Mouse (Mus musculus) granulocyte monocyte progenitor cell, adult 5-6 weeks (primary cell): ENCODE measurements at regions not wholly inside any gene's neighbourhood (a gene's known extent, or its start where the extent isn't known, plus 50 kb on each side); places are given as distances from the start of the nearest gene placed in this dataset.

Source experiments
- ATAC-seq: replicated peaks from 2 replicates; pipeline ENCODE4 v1.8.0; 2016; ENCODE audit warnings: mild to moderate bottlenecking, moderate TSS enrichment, inconsistent platforms; ENCODE audit not compliant: poor library complexity, severe bottlenecking

DNA sequence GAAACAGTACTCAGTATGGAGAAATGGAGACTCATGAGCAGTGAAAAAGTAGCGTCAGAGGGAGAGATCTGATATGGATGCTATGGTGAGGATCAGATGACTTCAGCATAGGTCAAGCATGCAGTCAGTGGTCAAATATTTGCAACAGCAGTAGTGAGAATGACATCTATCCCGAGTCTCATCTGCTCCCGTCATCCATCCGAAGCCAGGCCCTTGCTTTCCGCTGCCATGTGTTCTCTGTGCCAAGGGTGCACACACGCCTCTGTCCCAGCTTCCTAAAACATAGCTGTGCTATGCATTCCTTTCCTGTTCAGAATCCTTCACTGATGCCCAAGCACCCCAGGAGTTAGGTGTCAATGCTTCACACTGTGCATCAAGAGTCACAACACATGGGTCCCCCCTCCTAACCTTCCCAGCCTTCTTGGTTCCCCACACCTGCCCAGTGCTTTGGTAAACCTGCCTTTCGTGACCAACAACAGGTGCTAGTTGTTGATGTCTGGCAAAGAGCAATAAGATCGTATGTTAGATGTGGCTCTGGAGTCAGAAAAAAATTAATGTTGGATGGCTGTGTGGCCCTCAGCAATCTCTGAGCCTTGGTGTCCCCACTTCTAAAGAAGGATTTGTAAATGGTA, 85.1 kb upstream of the Bcl6 start:
- ATAC-seq, result no peak

DNA sequence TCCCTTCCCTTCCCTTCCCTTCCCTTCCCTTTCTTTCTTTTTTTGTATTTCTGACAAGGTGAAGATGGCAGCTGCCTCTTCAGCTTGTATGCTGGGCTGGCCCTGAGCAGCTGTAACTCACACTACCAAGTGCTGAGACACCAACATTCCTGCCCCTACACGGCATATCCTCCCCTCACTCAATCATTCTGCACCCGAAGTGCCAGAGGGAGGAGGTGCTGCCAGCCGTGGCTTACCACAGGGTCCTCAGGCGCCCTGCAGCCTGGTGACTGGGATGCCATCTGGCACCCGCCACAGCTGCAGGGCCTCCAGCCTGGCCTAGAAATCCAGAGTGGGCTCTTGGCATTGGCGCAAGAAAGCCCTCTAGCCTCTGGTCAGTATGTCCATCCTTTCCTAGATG, 84.4 kb upstream of the Bcl6 start:
- no peak for ATAC-seq

GRCm38 (mm10) chr16:24069411-24069810, 80.8 kb upstream of the Bcl6 start:
- no peak for ATAC-seq

GRCm38 (mm10) chr16:24068250-24068813, 79.7 kb upstream of the Bcl6 start:
- ATAC-seq, result no peak

DNA sequence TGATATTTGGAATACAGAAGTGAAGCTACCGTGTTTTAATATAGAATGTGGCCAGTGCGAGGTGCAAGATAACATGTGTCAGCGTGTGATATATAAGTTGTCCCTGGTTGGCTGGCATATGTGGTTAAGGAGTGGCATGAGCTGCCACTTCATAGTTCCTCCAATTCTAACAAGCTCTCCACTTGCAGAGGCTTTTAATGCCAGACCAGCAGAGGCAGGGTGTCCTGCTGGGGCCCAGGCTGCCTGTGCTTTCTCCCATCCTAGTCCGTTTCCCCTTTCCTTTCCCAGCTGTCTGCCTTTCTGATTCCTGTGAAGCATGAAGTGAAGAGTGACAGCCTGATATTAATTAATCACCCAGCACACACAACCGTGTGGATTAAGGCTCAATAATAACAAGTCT, 73.7 kb upstream of the Bcl6 start:
- ATAC-seq, result peak; percentile 58

DNA sequence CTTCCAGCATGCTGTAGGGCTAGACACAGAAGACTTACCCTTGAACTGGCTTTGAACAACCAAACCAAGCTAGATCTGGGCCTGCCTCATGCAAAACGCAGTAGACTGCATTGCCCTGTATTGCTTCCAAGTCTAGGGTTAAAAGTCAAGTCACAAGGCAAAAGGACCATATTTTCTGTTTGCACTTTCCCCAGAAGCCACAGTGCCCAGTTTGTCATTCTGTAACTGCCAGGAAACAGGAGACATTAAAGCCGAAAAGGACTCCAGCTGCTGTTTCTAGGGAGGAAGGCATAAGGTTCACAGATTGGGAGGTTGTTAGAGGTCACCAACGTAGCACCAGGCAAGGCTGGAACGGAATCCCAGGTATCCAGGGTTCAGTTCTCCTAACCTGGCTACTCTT, 72.8 kb upstream of the Bcl6 start:
- no peak for ATAC-seq

DNA sequence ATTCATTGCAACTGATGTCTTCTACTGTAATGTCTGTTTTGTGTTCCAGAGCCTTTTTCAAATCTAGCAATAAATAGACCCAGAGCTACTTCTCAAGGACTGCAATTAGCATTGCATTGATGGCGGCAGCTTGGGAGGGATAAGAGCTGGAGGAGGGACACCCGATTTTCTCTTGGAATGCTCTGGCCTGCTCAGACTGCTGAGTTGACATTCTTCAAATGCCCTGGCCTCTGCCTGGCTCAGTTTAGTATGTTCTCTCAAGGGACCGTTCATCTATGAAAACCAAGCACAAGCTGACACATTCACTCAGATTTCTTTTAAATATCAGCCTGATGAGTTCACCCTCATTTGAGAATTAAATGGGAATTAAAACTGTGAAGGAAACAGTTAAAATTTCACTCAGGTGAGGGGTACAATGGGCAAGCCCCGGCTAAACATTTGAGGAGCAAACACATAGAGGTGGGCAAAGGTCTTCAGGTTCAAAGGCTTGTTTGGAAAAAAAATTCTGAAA, 70.5 kb upstream of the Bcl6 start:
- no peak for ATAC-seq

DNA sequence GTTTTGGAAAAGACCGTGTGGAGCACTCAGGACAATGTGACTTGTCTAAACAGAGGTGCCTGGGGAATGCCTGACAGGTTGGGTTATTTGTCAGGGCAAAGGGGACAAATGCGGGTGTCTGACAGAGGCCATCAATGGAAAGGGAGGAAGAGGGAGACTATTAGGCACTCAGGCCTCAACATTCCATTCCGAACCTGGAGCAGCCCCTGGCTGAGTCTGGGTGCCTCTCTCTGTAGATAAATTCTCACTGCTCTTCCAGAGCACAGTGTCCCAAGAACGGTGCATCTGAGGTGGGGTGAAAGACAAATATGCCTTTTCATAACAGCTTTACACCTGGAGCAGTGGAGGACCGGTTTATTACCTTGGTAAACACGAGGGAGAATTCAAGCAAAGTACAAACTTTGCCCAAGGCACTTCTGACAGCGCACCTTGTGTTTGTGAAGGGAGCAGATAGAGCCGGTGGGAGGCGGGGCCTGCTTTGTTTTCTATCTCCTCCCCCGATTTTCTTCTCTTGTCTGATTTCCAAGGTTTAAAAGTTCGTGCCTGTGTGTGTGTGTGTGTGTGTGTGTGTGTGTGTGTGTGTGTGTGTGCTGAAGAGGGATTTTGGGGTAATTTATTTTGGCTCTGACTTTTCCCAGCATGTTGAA, 68.4 kb upstream of the Bcl6 start:
- ATAC-seq, result no peak

DNA sequence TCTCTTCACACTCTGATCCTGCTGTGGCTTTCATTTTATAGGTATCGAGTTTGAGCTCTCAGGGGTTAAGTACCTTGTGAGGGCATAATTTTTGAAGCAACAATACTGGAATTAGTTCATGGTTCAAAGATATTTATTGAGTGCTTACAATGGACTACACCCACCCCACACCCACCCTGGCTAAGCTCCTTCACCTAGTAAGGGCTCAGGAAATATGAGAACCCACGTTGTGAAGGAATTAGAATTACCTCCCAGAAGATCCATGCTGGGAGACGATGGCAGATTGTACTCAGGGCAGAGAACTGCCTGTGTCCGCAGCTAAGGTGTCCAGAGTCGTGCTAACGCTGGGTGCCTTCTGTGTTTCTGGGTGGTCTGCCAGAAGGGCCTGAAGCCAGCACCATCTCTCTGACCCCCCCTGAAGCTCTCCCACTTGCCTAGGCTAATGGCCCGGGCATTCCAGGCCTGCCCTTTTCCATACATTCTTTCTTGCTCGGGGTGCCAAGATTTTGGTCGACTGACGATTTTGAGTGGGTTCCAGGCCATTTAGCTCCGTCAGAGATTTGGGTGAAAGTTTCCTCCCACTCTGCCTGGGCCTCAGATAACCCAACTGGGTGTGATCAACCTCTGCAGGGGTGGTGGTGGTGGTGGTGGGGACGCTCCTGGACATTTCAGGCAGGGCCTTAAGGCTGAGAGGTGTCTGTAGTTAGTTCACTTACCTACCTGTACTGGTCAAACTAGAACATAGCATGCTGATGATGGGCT, 67.7 kb upstream of the Bcl6 start:
- ATAC-seq, result no peak

GRCm38 (mm10) chr16:24054293-24054692, 65.6 kb upstream of the Bcl6 start:
- no peak for ATAC-seq

DNA sequence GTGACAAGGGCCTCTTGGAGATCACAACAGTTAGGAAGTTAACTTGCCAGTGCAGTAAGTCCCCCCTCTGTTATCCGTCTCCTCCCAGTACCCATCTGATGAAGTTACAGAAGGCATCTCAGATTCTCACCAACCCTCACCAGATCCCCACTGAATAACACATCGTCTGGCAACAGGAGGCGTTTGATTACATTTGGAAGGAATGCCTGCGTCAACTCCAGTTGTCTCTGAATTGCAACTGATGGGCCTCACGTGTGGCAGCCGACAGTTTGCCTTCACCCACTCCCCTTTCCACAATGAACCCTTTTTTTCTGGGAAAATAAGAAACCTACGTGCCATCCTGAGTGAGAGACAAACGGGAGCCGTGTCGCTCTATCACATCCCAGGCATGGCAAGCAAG, 64.8 kb upstream of the Bcl6 start:
- ATAC-seq, result no peak

DNA sequence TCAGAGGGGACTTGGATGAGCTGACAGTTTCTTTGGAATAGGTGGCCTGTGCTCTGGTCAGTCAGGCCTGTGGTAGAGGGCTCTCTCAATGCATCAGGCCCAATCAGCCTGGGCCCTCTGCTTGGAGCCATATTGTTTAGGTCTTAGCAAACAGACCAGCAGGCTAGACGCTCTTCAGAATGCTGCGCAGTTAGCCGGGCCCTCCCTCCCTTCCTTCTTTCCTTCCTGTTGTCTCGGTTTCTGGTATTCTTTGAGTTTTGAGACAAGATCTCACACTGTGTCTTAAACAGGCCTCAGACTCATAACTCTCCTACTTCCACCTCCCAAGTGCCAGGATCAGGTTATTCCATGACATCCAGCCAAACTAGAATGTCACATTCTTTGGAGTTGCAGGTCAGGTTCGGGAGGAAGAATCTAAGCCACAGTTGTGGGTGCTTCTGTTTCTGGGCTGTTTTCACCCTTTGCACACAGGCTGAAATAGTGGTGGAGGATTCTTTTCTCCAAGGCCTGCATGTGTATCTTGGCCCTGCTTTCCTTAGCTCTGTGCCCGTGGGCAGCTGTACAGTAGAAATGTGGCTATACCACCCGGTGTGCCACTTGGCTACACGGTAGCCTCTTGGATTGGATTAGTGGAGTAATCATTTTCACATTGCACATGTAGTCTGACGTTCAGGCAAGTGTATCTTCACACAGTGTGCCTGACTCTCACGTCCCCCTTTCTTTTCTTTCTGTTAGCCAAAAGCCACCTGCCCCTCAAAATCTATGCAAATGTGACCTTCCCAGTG, 62.4 kb upstream of the Bcl6 start:
- ATAC-seq, result no peak

DNA sequence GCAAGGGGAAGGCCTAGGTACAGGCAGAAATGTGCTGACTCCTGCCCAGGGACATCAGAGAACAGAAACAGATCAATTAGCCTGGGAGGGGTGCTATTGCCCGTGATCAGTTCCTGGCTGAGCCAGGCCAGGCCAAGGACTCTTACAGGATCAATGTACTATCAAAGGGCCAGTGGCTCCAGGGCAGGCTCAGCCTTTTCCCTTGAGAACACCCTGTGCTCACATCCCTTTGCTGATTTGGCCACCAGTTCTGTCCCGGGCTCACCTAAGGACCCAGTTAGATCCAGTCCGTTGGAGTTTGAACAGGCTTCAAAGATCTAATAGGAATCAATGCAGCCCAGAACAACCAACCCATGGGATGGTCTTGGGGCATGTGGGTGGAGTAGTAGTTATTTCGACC, 55.1 kb upstream of the Bcl6 start:
- no peak for ATAC-seq

GRCm38 (mm10) chr16:24042977-24043376, 54.3 kb upstream of the Bcl6 start:
- no peak for ATAC-seq

DNA sequence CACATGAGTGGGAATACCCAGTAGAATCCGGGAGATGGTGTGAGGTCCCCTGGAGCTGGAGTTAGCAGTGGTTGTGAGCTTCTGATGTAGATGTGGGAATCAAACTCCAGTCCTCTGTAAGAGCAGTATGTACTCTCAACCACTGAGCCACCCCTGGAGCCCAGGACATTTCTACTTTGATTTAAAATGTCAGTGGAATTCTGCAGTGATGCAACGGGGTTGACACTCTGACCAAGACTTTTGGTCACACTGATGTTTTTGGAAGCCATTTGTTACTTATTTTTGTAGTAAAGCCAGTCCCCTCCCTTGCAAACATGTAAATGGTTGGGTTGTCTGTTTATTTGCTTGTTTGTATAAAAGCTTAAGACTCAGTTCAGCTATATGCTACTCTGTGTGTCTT, 53.6 kb upstream of the Bcl6 start:
- ATAC-seq, result no peak

- peak; percentile 44 for ATAC-seq
These were observed 52.8 kb upstream of the Bcl6 start for GRCm38 (mm10) chr16:24041403-24041802.

DNA sequence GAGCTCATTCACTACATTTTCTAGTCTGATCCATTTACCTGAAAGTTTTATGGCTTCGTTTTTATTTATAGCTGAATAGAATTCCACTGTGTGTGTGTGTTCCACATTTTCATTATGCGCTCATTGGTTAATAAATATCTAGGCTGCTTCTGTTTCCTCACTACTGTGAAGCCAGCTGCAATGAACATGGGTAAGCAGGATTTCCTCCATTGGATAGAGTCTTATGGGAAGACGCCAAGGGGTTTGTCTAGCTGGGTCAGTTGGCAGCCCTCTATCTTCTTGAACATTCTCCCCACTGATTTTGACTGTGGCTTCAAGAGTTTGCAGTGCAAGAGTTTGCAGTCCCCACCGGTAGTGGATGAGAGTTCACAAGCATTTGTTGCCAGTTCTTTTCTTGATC, 51.1 kb upstream of the Bcl6 start:
- no peak for ATAC-seq
